Mouse (Mus musculus) intestine, embryonic 15.5 days (tissue): ENCODE measurements at regions not wholly inside any gene's neighbourhood (a gene's known extent, or its start where the extent isn't known, plus 50 kb on each side); places are given as distances from the start of the nearest gene placed in this dataset.

Source experiments
- ATAC-seq: fragments of 200-750 bp; cut with Nextera tagmentation; 2 replicates; pipeline ENCODE4 v1.8.0; 2017; ENCODE audit warnings: moderate TSS enrichment, moderate library complexity
- H3K27ac ChIP-seq: fragments of 300-500 bp; sonication (generic); 2 replicates; pipeline ENCODE4 v1.5.1; 2015; ENCODE audit warnings: mild to moderate bottlenecking, inconsistent platforms
- H3K27me3 ChIP-seq: fragments of 300-500 bp; sonication (generic); replicated peaks from 2 replicates; pipeline ENCODE4 v1.6.1; 2015; ENCODE audit warnings: inconsistent platforms
- H3K36me3 ChIP-seq: fragments of 300-500 bp; sonication (generic); 2 replicates; pipeline ENCODE4 v1.6.1; 2015; ENCODE audit warnings: inconsistent platforms
- H3K4me1 ChIP-seq: fragments of 300-500 bp; sonication (generic); replicated peaks from 2 replicates; pipeline ENCODE4 v1.6.1; 2015; ENCODE audit warnings: inconsistent platforms
- H3K4me2 ChIP-seq: fragments of 300-500 bp; sonication (generic); replicated peaks from 2 replicates; pipeline ENCODE4 v1.6.1; 2015; ENCODE audit warnings: mild to moderate bottlenecking, inconsistent platforms
- H3K4me3 ChIP-seq: fragments of 300-500 bp; sonication (generic); replicated peaks from 2 replicates; pipeline ENCODE4 v1.5.1; 2015; ENCODE audit warnings: inconsistent platforms
- H3K9ac ChIP-seq: fragments of 300-500 bp; sonication (generic); 2 replicates; pipeline ENCODE4 v1.6.1; 2015; ENCODE audit warnings: inconsistent platforms
- H3K9me3 ChIP-seq: fragments of 300-500 bp; sonication (generic); 2 replicates; pipeline ENCODE4 v1.6.1; 2016; ENCODE audit warnings: inconsistent platforms
- WGBS: fragments of 180-500 bp; shearing (Covaris S2); methylation state at CpG from one replicate; pipeline ENCODE4 v1.1.7; 2015; 5-methylcytosine and 5-hydroxymethylcytosine counted together

DNA sequence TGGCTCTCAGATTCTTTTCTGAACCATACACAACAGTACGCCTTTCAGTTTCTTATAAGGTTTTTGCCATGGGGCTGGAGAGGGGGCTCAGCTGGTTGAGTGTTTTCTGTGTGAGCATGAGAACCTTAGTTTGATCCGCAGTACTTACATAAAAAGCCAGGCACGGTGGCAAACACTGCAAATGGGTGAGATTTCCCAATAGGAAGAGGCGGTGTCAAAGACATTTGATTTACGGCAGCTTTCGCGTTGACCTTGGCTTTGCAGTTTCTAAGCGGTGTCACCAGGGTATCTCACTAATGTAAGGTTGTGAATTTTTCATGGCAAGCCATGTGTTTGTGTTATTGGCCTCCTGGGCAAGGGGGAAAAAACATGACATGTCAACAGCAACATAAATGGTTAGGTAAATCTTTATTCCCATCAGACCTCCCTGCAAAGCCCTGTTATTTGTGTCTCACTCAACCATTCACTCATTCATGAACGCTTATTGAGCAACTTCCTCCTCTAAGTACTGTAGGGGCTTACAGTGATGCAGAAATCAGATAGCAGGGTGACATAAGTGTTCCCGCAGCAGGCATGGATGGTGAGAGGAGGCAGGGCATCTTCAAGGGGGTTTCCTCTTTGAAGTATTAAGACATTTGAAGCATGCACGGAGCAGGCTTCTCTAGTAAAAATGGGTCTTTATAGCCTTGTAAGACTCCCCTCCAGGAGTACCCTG is 599.4 kb upstream of the Auts2 start:
- no peaks in the 10 kb centered on the region for H3K27me3 ChIP-seq
- WGBS, result 38% methylated on average over 11 of the region's 11 CpGs
- H3K4me2 ChIP-seq, result no peak overlapping the region
- H3K27ac ChIP-seq, result no peak overlapping the region
- H3K9ac ChIP-seq, result no peak overlapping the region
- H3K4me1 ChIP-seq, result no peaks in the 10 kb centered on the region
- ATAC-seq, result no peak
- H3K4me3 ChIP-seq, result no peak overlapping the region
- H3K36me3 ChIP-seq, result no peaks in the 10 kb centered on the region
- H3K9me3 ChIP-seq, result no peaks in the 10 kb centered on the region

DNA sequence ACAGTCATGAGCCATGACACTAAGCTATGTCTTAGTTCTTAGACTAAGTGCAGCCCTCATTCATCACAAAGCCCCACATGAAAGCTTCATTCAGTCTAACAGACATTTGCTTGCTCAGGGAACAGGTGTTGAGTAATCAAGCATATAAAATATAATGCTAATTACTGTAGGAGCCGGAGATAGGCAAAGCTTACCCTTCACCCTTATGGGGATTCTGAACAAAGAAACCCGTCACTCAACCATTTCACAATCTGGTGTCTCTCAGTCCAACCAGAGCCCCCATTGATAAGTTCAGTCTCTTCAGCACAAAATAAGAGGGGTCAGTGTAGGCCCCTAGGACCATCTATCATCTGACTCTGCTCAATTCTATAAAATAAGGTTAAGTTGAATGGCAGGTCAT is 587.9 kb upstream of the Auts2 start:
- 78% methylated on average over 2 of the region's 2 CpGs for WGBS

GRCm38 (mm10) chr5:133130316-133130715 is 587.2 kb upstream of the Auts2 start:
- ATAC-seq, result no peak
- Histone ChIP-seq H3K4me2 (no peak overlapping the region), H3K9ac (no peak overlapping the region), H3K27me3 (no peaks in the 10 kb centered on the region), H3K36me3 (no peaks in the 10 kb centered on the region), H3K27ac (no peak overlapping the region), H3K9me3 (no peaks in the 10 kb centered on the region), H3K4me3 (no peak overlapping the region), H3K4me1 (no peaks in the 10 kb centered on the region)
- 81% methylated on average over 6 of the region's 6 CpGs for WGBS

More for the DNA sequence above, 587.9 kb upstream of the Auts2 start:
- no peaks in the 10 kb centered on the region for H3K36me3 ChIP-seq
- H3K27ac ChIP-seq, result no peak overlapping the region
- no peak for ATAC-seq
- no peaks in the 10 kb centered on the region for H3K9me3 ChIP-seq
- H3K9ac ChIP-seq, result no peak overlapping the region
- no peaks in the 10 kb centered on the region for H3K4me1 ChIP-seq
- no peak overlapping the region for H3K4me3 ChIP-seq
- no peaks in the 10 kb centered on the region for H3K27me3 ChIP-seq
- no peak overlapping the region for H3K4me2 ChIP-seq

- Histone ChIP-seq H3K4me1 (no peaks in the 10 kb centered on the region), H3K27ac (no peak overlapping the region), H3K36me3 (no peaks in the 10 kb centered on the region), H3K4me2 (no peak overlapping the region), H3K4me3 (no peak overlapping the region), H3K9ac (no peak overlapping the region), H3K9me3 (no peaks in the 10 kb centered on the region), H3K27me3 (no peaks in the 10 kb centered on the region)
- ATAC-seq, result no peak
- WGBS, result 88% methylated on average over 2 of the region's 2 CpGs
These were observed 581.1 kb upstream of the Auts2 start for GRCm38 (mm10) chr5:133124223-133124622.

DNA sequence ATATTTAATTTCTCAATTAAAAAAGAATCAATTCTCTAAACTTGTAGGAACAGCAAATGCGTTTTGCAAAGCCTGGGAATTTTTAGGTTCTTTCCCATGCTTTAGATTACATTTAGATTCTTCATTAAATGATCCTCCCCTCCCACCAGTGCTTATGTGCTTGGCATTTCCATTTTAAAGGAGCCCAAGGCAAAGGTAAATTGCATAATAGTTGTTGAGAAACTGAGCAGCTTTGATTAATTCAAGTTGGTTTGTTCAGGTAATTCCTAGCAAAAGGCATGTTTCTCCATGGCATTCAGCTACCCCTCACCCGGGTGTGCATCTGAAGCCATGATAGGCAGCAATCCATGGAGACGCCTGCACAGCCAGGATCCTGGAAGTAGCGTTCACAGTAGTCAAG is 570.8 kb upstream of the Auts2 start:
- Histone ChIP-seq H3K27me3 (no peaks in the 10 kb centered on the region), H3K9ac (no peak overlapping the region), H3K4me3 (no peak overlapping the region), H3K27ac (no peak overlapping the region), H3K9me3 (no peaks in the 10 kb centered on the region), H3K4me1 (no peaks in the 10 kb centered on the region), H3K36me3 (no peaks in the 10 kb centered on the region), H3K4me2 (no peak overlapping the region)
- ATAC-seq, result no peak
- WGBS, result 91% methylated on average over 4 of the region's 4 CpGs

GRCm38 (mm10) chr5:133113183-133113582 is 570.0 kb upstream of the Auts2 start:
- H3K27ac ChIP-seq, result no peak overlapping the region
- no peak overlapping the region for H3K4me3 ChIP-seq
- no peak overlapping the region for H3K4me2 ChIP-seq
- WGBS, result 55% methylated on average over 2 of the region's 2 CpGs
- no peaks in the 10 kb centered on the region for H3K4me1 ChIP-seq
- no peaks in the 10 kb centered on the region for H3K27me3 ChIP-seq
- H3K9me3 ChIP-seq, result no peaks in the 10 kb centered on the region
- peak; percentile 78 for ATAC-seq
- H3K36me3 ChIP-seq, result no peaks in the 10 kb centered on the region
- H3K9ac ChIP-seq, result no peak overlapping the region

DNA sequence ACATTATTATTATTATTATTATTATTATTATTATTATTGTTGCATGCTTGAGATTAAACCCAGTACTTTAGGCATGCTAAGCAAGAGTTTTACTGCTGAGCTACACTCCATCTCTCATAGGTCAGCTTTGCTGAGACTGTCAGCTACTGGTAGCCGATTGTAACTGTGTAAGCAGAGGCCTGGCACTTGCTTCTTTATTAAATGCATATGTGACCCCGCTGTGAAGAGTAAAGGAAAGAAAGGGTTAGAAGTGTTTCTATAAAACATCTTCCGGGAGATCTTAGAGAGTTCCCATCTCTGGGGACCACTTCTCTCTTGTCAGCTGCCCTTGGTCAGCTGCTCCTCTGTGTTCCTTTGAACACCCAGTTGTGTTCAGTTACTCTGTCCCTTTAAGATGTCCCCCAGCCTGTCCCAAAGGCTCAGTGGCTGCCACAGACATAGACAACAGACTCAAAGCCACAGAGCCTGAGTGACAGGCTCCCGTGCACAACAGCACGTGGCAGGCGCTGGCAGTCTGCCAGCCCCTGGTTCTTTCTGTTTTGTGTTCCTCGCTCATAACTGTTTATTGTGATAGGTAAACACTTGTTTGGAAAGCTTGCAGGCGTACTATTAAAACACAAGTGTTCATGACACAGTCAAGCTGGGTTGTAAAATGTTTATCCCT is 563.7 kb upstream of the Auts2 start:
- 38% methylated on average over 8 of the region's 8 CpGs for WGBS
- peak; percentile 65 for ATAC-seq

DNA sequence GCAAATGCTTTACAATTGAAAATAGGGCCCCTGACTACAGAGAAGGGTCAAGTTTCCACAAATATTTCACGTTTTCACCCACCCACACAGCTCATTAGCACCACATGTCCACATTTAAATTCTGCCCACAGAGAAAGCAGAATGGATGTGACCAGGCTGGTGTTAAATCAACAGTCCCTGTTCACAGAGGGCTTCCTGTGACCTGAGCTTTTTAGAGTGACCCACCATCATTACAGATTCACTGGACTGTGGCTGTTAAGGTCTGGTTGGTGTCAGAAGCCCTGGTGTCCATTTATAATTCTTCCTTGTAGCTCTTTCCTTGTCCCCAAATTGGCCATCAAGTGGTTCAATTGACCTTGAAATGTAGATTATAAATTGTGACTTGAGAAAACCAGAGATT is 553.2 kb upstream of the Auts2 start:
- ATAC-seq, result no peak
- no peaks in the 10 kb centered on the region for H3K27me3 ChIP-seq
- no peak overlapping the region for H3K4me2 ChIP-seq
- H3K4me3 ChIP-seq, result no peak overlapping the region
- H3K9me3 ChIP-seq, result no peaks in the 10 kb centered on the region
- WGBS, result 43% methylated on average over 1 of the region's 1 CpGs
- H3K36me3 ChIP-seq, result no peaks in the 10 kb centered on the region
- H3K4me1 ChIP-seq, result no peaks in the 10 kb centered on the region
- no peak overlapping the region for H3K9ac ChIP-seq
- no peak overlapping the region for H3K27ac ChIP-seq

More for the DNA sequence above, 563.7 kb upstream of the Auts2 start:
- H3K9me3 ChIP-seq, result no peaks in the 10 kb centered on the region
- H3K27ac ChIP-seq, result no peak overlapping the region
- H3K27me3 ChIP-seq, result no peaks in the 10 kb centered on the region
- no peak overlapping the region for H3K4me2 ChIP-seq
- no peak overlapping the region for H3K9ac ChIP-seq
- no peaks in the 10 kb centered on the region for H3K36me3 ChIP-seq
- H3K4me1 ChIP-seq, result 0 out of 2 replicates have a peak, but pooled peaks cover 2% of the 10 kb centered on the region
- no peak overlapping the region for H3K4me3 ChIP-seq

DNA sequence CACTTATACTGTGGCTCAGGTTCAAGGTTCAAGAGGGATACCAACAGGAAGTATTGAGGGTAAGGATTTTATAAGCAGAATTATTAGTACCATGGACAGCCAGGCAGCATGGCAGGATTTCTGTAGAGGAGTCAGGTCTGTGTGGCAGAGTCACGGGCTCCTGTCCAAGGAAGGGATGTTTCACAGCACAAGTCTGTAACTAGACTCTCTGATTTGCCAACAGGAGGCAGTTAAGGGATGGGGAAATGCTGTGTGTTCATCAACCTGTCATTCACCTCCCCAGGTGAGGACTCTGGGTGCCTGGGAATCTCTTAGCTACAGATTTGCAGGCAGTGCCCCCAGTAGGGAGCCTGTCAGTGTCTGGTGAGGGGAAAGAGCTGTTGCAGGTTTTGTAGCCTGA is 541.7 kb upstream of the Auts2 start:
- WGBS, result 59% methylated on average over 1 of the region's 1 CpGs
- no peak overlapping the region for H3K9ac ChIP-seq
- no peak for ATAC-seq
- no peak overlapping the region for H3K27ac ChIP-seq
- no peak overlapping the region for H3K4me2 ChIP-seq
- H3K36me3 ChIP-seq, result no peaks in the 10 kb centered on the region
- no peak overlapping the region for H3K4me3 ChIP-seq
- no peaks in the 10 kb centered on the region for H3K4me1 ChIP-seq
- H3K27me3 ChIP-seq, result no peaks in the 10 kb centered on the region
- H3K9me3 ChIP-seq, result no peaks in the 10 kb centered on the region

DNA sequence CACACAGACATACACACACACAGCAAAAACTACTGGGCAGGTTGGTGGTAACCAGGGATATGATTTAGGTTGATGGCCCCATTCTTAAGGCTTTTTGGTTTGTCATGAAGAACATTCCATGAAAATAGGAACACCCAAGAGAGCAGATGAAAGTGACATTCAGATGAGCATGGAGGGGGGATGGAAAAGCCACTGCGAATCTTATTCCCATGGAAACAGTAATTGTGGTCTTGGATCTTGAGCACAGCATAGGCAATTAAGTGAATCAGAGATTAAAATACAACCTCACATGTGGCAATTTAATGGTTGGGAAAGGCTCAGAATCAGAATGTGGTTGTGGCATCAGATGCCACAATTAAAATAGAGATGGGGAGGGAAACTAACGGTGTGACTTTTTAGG is 537.6 kb upstream of the Auts2 start:
- Histone ChIP-seq H3K9me3 (no peaks in the 10 kb centered on the region), H3K4me1 (no peaks in the 10 kb centered on the region), H3K4me2 (no peak overlapping the region), H3K4me3 (no peak overlapping the region), H3K27ac (no peak overlapping the region), H3K9ac (no peak overlapping the region), H3K27me3 (no peaks in the 10 kb centered on the region), H3K36me3 (no peaks in the 10 kb centered on the region)
- no peak for ATAC-seq
- 90% methylated on average over 2 of the region's 2 CpGs for WGBS

- Histone ChIP-seq H3K4me2 (no peak overlapping the region), H3K27me3 (no peaks in the 10 kb centered on the region), H3K36me3 (no peaks in the 10 kb centered on the region), H3K27ac (no peak overlapping the region), H3K9ac (no peak overlapping the region), H3K9me3 (no peaks in the 10 kb centered on the region), H3K4me3 (no peak overlapping the region), H3K4me1 (no peaks in the 10 kb centered on the region)
- 81% methylated on average over 3 of the region's 3 CpGs for WGBS
- ATAC-seq, result no peak
These were observed 535.8 kb upstream of the Auts2 start for GRCm38 (mm10) chr5:133078916-133079315.

DNA sequence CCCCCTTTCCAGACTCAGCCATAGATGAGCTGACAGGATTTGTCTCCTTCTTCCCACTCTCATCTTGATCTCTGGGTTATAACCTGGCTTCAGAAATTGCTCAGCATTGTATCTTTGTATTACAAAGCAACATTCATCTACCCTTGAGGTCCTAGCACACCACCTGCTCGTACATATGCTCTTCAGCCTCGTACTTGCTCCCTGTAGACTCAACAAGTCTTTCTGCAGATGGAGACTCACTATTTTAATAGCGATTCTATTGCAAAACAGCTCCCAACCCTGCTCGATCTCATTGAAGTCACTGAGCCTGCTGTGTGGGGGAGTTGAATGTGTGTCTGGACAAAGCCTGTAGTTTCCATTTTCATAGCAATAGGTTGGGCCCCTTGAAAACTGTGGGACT is 535.2 kb upstream of the Auts2 start:
- no peaks in the 10 kb centered on the region for H3K27me3 ChIP-seq
- H3K36me3 ChIP-seq, result no peaks in the 10 kb centered on the region
- no peak overlapping the region for H3K27ac ChIP-seq
- H3K9ac ChIP-seq, result no peak overlapping the region
- H3K9me3 ChIP-seq, result no peaks in the 10 kb centered on the region
- H3K4me3 ChIP-seq, result no peak overlapping the region
- ATAC-seq, result no peak
- H3K4me2 ChIP-seq, result no peak overlapping the region
- 73% methylated on average over 4 of the region's 4 CpGs for WGBS
- H3K4me1 ChIP-seq, result no peaks in the 10 kb centered on the region

- H3K9ac ChIP-seq, result no peak overlapping the region
- H3K27me3 ChIP-seq, result no peaks in the 10 kb centered on the region
- H3K36me3 ChIP-seq, result no peaks in the 10 kb centered on the region
- no peaks in the 10 kb centered on the region for H3K4me1 ChIP-seq
- no peak; the same call in 1 of the 2 replicates for ATAC-seq
- H3K4me3 ChIP-seq, result no peak overlapping the region
- no peak overlapping the region for H3K4me2 ChIP-seq
- H3K9me3 ChIP-seq, result no peaks in the 10 kb centered on the region
- no peak overlapping the region for H3K27ac ChIP-seq
- 43% methylated on average over 2 of the region's 2 CpGs for WGBS
These were observed 530.2 kb upstream of the Auts2 start for GRCm38 (mm10) chr5:133073317-133073716.
